Mouse (Mus musculus): ENCODE data around the gene Ttbk1.
A peak's percentile ranks its signal among the peaks of the same experiment; 100 is the strongest.

Ttbk1 gene

DNA sequence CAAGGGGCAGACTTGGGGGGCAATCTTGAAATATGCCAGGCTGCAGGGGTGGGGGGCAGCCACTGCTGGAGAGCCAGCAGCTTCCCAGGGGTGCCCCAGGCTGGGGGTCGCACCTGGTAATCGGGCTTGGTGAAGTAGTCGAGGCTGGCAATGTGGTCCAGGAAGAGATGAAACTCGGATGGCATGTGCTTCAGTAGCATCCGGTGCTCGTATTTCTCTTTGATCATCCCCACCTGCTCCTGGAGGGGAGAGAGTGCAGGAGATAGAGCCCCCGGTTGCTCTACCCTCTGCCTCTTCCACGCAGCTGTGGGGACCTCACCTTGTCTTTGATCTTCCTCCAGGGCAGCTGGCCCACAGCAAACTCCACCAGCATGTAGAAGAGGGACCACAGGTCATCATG is 10.9 kb downstream of the Ttbk1 start:
- DNase-seq = no peak

DNA sequence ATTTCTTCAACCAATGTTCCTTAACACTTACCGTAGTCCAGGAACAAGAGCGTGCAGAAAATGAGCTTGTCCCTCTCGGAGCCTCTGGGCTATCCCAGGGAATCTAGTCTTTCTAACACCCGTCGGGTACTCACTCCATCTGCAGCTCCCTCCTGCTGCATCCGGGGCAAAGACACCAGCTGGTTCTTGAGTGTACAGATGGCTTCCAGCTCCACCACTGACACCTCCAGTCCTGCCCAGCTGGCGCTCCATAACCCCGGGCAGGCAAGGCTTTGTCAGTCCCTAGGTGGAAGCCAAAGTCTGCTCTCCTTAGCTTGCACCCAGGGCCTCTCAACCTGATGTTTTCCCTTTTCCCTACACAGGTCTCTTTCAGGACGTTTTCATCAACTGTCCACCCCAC is 19.6 kb downstream of the Ttbk1 start:
- DNase-seq = no peak

GRCm38 (mm10) chr17:46462226-46462625 is 25.2 kb downstream of the Ttbk1 start:
- peak; percentile 98 for DNase-seq

- no peak for DNase-seq
These were observed 26.1 kb downstream of the Ttbk1 start for GRCm38 (mm10) chr17:46461347-46461746.

GRCm38 (mm10) chr17:46460673-46461072 is 26.8 kb downstream of the Ttbk1 start:
- no peak for DNase-seq

GRCm38 (mm10) chr17:46458439-46458838 is 29.0 kb downstream of the Ttbk1 start:
- peak; percentile 93 for DNase-seq

- DNase-seq = no peak
These were observed 29.7 kb downstream of the Ttbk1 start for GRCm38 (mm10) chr17:46457791-46458190.

- DNase-seq = no peak
These were observed 32.3 kb downstream of the Ttbk1 start for GRCm38 (mm10) chr17:46455110-46455691.

DNA sequence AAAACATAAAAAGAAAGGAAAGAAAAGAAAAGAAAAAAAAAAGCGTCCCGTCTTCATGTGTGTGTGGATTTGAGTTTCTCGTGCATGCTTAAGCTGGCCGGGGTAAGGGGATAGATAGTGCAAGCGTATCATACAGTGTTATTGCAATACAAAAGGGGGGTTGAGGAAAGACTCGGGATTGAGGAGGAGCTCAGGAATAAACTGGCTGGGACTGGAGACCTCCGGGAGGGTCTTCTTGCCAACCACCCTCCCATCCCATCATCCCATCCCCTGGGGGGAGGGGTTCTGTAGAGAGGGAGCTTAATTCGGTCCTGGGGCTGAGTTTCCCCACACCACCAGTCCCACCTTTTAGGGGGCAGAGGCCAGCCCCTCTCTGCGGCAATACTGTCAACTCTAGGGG is 32.9 kb downstream of the Ttbk1 start:
- no peak for DNase-seq

- no peak for DNase-seq
These were observed 33.5 kb downstream of the Ttbk1 start for GRCm38 (mm10) chr17:46453970-46454411.

GRCm38 (mm10) chr17:46453302-46453948 is 34.0 kb downstream of the Ttbk1 start:
- DNase-seq = no peak

GRCm38 (mm10) chr17:46452683-46453082 is 34.8 kb downstream of the Ttbk1 start:
- no peak for DNase-seq

DNA sequence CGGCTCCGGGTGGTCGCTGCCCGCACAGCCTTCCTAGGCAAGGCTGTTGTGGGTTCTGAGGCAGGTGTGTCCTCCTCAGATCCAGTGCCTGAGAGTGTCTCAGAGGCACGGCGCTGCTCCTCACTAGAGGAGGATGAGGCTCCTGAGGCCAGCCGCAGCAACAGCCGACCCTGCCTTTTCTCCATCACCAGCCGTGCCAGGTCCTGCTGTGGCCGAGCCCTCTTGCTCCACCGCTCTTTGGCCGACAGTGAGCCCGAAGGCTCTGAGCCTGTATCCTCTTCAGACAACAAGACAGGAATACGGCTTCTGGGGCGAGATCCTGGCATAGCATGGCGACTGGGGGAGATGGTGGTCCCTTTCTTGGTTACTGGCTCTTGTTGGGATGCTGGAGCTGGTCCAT is 41.2 kb downstream of the Ttbk1 start:
- DNase-seq = no peak

GRCm38 (mm10) chr17:46444839-46445579 is 42.5 kb downstream of the Ttbk1 start:
- DNase-seq = no peak

GRCm38 (mm10) chr17:46439176-46439575 is 48.3 kb downstream of the Ttbk1 start:
- DNase-seq = no peak

- DNase-seq = no peak
These were observed 49.1 kb downstream of the Ttbk1 start, which contains the start of gene Slc22a7 for GRCm38 (mm10) chr17:46438298-46438873. Gene Slc22a7, minus strand, starts transcription at chr17:46438457.

DNA sequence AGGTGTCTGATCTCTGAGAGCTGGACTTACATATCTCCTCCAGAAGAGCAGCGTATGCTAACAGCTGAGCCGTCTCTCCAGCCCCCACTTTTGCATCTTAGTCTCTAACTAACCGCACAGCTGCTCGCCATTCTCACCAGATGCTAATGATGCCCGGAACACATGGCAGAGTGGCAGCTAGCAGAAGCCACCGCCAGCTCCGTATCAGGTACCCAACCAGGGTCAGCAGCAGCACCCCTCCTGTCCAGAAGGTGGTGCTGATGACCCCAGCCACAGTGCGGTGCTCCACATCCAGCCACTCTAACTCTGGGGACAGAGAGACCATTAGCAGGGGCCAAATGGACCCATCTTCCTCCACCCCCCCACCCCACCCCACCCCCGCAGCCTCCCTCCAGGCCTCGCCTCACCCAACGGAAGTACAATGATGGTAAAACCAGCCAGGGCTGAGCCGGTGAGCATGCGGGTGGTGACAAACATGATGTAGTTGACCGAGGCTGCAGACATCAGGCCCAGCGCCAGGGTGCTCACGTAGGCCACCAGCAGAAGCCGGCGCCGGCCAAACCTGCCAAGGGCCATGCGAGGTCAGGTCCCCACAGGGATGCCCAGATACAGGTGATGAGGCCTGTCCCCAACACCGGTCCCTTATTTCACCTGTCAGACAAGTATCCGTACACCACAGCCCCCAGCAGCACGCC is 50.7 kb downstream of the Ttbk1 start:
- no peak for DNase-seq

- no peak for DNase-seq
These were observed 53.8 kb downstream of the Ttbk1 start for GRCm38 (mm10) chr17:46433627-46434026.

DNA sequence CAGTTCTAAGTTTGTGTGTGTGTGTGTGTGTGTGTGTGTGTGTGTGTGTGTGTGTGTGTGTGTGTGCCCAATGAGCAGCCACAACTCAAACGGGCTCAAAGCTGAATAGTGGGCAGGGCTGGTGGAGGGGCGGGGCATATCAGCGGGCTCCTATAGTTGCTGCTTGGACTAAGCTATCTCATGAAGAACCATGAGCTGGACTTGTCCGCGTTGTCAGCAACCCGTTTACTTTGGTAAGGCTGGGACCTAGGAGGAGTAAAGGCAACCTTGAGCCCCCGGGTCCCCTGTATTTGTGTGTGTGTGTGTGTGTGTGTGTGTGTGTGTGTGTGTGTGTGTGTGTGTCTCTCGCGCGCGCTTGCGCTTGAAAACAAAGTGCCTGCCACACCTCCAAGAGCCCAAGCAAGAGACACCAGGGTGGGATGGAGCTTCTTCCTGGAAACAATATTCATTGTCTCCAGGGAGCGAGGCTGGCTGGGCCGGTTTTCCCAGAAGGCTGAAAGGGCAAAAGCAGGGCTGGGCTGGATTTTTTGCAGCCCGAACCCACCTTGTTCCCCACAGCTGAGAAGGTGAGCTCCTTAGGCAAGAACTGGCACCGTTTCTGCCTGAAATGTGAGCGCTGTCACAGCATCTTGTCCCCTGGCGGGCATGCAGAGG is 58.6 kb downstream of the Ttbk1 start, which contains the start of gene Crip3:
TSS of gene Crip3 (plus strand) at position 166 of the 654 bp plus-strand sequence.
- peak; percentile 83 for DNase-seq

GRCm38 (mm10) chr17:46426496-46426895 is 61.0 kb downstream of the Ttbk1 start:
- DNase-seq = peak; percentile 92

DNA sequence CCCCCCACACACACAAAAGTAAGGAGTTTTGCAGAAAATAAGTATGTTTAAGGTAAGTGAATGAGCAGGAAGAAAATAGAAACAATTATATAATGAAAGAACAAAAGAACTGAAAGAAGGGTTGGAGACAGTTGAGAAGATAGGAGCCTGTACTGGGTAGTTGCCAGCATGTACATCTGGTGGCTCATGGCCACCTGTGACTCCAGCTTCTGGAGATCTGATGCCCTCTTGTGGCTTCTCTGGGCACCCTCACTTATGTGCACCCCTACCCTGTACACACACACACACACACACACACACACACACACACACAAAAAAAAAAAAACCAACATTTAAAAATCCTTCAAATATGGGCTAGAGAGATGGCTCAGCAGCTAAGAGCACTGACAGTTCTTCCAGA is 67.8 kb downstream of the Ttbk1 start:
- no peak for DNase-seq

DNA sequence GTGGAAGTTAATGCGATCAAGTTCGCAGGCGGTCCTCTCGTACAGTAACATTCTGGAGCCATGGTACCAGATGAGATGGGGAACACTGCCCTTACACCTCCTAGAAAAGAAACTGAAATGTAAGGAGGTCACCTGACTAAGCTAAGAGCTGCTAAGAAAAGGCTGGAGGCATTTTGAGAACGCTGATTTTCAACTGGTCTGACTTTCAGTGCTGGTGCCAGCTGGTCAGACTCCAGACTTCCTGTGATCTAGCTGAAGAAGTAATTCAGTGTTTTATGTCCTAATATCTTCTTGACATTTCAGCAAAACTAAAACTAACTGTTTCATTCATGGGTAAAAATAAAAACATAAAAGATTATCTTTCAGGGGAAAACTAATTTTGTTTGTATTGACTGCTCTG is 68.8 kb downstream of the Ttbk1 start:
- no peak for DNase-seq

Measured in heart, adult 11 months (tissue).